Mouse (Mus musculus) lung, postnatal 0 days (tissue): ENCODE data around the gene Naa16.

Experiments used
- CTCF ChIP-seq: IDR thresholded peaks from 2 replicates; pipeline ENCODE4 v1.5.1; 2016; ENCODE audit warnings: antibody characterized with exemption, mild to moderate bottlenecking
- EP300 ChIP-seq: IDR thresholded peaks from 2 replicates; pipeline ENCODE4 v1.6.1; 2016; ENCODE audit warnings: antibody characterized with exemption, mild to moderate bottlenecking, control low read depth

DNA sequence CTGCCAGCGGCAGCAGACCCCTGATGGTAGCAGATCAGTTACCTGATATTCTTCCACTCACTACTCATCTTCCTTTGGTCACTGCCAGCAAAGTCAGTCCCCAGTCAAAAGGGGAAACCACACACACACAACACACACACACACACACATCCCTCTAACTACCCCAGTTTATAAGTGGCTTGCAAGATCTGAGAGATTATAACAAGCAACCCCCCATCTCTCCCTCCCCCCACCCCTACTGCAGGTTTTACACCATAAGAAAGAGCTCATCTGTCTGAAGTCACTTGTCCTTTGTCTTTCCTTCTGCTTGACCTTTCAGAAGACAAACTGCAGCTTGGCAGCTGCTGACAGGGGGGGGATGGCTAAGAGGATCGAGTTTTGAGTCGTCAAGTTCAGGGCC lies 115.1 kb downstream of the Naa16 start:
- TF ChIP-seq CTCF (no peak), EP300 (no peak)
